Mouse (Mus musculus) embryonic facial prominence, embryonic 10.5 days (tissue): Measurements from ENCODE around the gene Fsd1. TPM values are rescaled to one million over a fixed set of nuclear protein-coding genes. Genes with fewer than 3 reads are reported as not detected.

Experiments
- DNase-seq: peaks from one replicate; pipeline ENCODE4 v3.0.0-alpha.2; 2017; ENCODE audit warnings: low spot score
- H3K27ac ChIP-seq: fragments of 300-500 bp; sonication (generic); replicated peaks from 2 replicates; pipeline ENCODE4 v1.5.1; 2016; ENCODE audit warnings: mild to moderate bottlenecking
- H3K27me3 ChIP-seq: fragments of 300-500 bp; sonication (generic); replicated peaks from 2 replicates; pipeline ENCODE4 v1.6.1; 2016; ENCODE audit warnings: low read depth, mild to moderate bottlenecking; ENCODE audit not compliant: poor library complexity, severe bottlenecking
- H3K36me3 ChIP-seq: fragments of 300-500 bp; sonication (generic); replicated peaks from 2 replicates; pipeline ENCODE4 v1.6.1; 2016; ENCODE audit warnings: mild to moderate bottlenecking, moderate library complexity
- H3K4me1 ChIP-seq: fragments of 300-500 bp; sonication (generic); 2 replicates; pipeline ENCODE4 v1.6.1; 2016
- H3K4me3 ChIP-seq: fragments of 300-500 bp; sonication (generic); 2 replicates; pipeline ENCODE4 v1.5.1; 2016; ENCODE audit warnings: mild to moderate bottlenecking, moderate library complexity
- H3K9me3 ChIP-seq: fragments of 300-500 bp; sonication (generic); 2 replicates; pipeline ENCODE4 v1.6.1; 2016; ENCODE audit warnings: mild to moderate bottlenecking
- WGBS: fragments of 180-500 bp; shearing (Covaris S2); methylation state at CpG from one replicate; pipeline ENCODE4 v1.1.7; 2016; 5-methylcytosine and 5-hydroxymethylcytosine counted together
- polyA plus RNA-seq: library from polyadenylated mRNA; unstranded; fragments of >200 nt; fragmentation: Nextera tagmentation; extraction: Ambion mirVana; gene quantifications from 2 replicates; pipeline ENCODE4 v1.2.1, GENCODE M21; 2016

Gene Fsd1
- polyA plus RNA-seq, 1 experiment from 2014 or later, result 63.3 TPM

DNA sequence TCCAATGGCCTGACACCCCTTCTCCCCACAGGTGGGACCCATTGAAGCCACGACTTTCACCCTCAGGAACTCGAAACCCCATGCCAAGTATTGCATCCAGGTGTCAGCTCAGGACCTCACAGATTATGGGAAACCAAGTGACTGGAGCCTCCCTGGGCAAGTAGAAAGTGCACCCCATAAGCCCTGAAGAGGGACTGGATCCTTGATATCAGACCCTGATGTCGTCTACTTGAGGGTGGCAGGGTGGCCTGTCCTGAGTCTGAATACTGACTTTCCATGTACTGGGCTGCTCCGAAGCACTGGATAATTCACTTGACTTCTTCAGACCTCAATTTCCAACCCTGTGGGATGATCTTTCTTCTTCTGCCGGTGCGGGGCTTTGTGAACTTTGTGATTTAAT, 29.7 kb upstream of the Fsd1 start:
- peaks cover 12% of the 10 kb centered on the region for H3K36me3 ChIP-seq
- DNase-seq, result no peak
- 0 out of 2 replicates have a peak overlapping the region, but pooled peaks have one; percentile 58 for H3K27ac ChIP-seq
- H3K4me3 ChIP-seq, result peak overlapping the region; percentile 67
- peaks cover 25% of the 10 kb centered on the region for H3K27me3 ChIP-seq
- WGBS, result 40% methylated on average over 6 of the region's 6 CpGs
- peaks cover 33% of the 10 kb centered on the region for H3K4me1 ChIP-seq
- no peaks in the 10 kb centered on the region for H3K9me3 ChIP-seq

DNA sequence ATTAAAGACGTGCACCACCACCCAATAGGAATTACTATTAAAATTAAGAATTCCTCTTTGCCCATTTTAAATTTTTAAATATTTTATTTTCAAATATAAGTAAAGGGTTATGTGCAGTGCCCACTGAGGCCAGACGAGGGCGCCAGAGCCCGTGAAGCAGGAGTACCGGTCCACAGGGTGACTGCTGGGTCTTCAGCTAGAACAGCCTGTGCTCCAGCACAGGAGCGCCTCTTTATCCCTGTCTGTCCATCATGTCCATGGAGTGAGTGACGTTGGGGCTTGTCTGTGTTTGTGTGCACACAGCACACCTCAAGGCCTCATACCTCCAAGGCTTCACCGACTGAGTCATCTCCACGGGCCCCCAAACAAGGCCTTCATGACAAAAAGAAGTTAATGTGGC, 29.1 kb upstream of the Fsd1 start:
- Histone ChIP-seq H3K4me1 (peaks cover 33% of the 10 kb centered on the region), H3K27me3 (peaks cover 25% of the 10 kb centered on the region), H3K9me3 (no peaks in the 10 kb centered on the region), H3K27ac (peak overlapping the region; percentile 49; the same call in 1 of the 2 replicates), H3K4me3 (peak overlapping the region; percentile 67), H3K36me3 (peaks cover 18% of the 10 kb centered on the region)
- DNase-seq, result peak; percentile 81
- WGBS, result 15% methylated on average over 9 of the region's 9 CpGs

DNA sequence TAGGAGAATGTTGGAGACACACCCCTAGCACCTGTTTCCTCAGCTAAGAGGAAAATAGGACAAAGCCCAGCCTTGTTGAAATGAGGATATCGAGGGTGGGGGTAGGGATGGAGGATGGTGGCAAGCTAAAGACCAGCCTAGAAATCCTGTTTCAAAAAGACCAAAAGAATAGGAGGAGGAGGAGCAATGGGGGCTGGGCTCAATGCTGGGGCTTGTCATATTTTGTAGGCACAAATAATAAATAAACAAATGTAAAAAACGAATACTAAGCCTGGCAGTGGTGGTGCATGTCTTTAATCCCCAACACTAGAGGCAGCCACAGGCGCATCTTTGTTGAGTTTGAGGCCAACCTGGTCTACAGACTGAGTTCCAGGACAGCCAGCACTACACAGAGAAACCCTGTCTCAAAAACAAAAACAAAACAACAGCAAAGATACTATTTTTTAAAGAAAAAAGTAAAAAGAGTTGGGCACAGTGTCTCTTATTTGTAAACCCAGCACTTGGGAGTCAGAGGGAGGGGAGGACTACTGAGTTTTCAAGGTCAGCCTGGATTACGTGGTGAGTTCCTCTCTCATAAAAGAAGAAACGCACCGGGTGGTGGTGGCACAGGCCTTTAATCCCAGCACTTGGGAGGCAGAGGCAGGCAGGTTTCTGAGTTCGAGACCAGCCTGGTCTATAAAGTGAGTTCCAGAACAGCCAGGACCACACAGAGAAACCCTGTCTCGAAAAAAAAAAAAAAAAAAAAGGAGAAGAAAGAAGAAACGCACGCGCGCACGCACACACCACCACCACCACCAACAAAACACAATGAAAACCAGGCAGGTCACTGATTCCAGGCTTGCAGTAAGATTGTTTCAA, 28.4 kb upstream of the Fsd1 start:
- Histone ChIP-seq H3K4me1 (peaks cover 33% of the 10 kb centered on the region), H3K27ac (peak overlapping the region; percentile 92), H3K27me3 (peaks cover 20% of the 10 kb centered on the region), H3K36me3 (peaks cover 23% of the 10 kb centered on the region), H3K9me3 (no peaks in the 10 kb centered on the region), H3K4me3 (peak overlapping the region; percentile 67)
- 82% methylated on average over 13 of the region's 13 CpGs for WGBS
- no peak for DNase-seq

DNA sequence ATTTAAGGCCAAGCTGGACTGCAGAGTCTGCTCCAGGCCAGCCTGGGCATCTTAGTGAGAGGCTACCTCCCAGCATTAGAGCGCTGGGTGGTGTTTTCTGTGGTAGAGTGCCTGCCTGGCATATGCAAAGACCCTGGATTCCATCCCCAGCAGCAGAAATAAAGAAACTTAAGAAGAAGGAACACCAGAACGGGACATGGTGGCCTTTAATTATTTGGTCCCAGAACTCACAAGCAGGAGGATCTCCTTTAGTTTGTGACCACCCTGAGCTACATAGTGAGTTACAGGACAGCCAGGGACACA, 27.8 kb upstream of the Fsd1 start:
- no peak for DNase-seq
- Histone ChIP-seq H3K27me3 (peaks cover 20% of the 10 kb centered on the region), H3K4me3 (peak overlapping the region; percentile 65), H3K27ac (peak overlapping the region; percentile 92), H3K4me1 (peaks cover 33% of the 10 kb centered on the region), H3K9me3 (no peaks in the 10 kb centered on the region), H3K36me3 (peaks cover 29% of the 10 kb centered on the region)
- 29% methylated on average over 2 of the region's 2 CpGs for WGBS

DNA sequence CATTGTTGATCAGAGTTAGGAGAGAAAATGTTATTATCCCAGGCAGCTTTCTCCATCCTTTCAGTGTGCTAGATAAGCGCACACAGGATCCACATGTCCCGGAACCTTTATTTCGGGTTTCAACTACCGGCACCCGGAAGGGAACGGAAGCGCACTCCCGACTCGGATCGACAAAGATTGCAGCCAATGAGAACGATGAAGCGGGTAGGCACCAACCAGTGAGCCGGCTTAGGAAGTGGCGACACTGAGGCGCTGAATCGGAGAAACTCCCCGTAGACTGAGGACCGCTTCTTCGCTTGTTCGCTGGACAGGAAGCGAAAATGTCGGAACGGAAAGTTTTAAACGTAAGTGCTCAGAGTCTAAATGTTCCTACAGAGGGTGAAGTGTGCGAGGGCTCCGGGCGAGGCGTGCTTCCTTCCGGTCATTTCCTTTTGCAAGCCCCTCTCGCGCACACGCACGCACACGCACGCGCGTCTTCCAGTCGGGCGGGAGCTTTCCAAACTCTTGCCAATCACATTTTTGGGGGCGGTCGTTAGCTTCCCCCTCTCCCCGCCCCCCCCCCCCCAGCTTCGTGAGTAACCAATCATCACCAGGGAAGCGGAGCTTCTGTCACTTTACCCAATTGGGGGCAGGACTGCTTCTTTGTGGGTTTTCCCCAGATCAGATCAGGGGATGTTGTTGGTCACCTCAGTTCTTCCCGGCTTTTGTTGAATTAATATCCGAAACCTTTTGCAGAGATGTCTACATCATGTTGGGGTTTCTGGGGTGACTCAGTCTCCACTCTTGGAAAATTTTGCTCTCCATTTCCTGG, 27.2 kb upstream of the Fsd1 start, which contains the start of gene Yju2:
TSS of gene Yju2 (plus strand) at position 182 of the 811 bp plus-strand sequence.
- Histone ChIP-seq H3K4me3 (peak within 1 kb of the TSS; percentile 65), H3K9me3 (no peaks in the 10 kb centered on the region), H3K36me3 (peaks cover 35% of the 10 kb centered on the region), H3K27ac (peak within 1 kb of the TSS; percentile 92), H3K4me1 (peaks cover 33% of the 10 kb centered on the region), H3K27me3 (peaks cover 16% of the 10 kb centered on the region)
- WGBS, result under 1% methylated on average over 46 of the region's 46 CpGs
- DNase-seq, result peak; percentile 95

DNA sequence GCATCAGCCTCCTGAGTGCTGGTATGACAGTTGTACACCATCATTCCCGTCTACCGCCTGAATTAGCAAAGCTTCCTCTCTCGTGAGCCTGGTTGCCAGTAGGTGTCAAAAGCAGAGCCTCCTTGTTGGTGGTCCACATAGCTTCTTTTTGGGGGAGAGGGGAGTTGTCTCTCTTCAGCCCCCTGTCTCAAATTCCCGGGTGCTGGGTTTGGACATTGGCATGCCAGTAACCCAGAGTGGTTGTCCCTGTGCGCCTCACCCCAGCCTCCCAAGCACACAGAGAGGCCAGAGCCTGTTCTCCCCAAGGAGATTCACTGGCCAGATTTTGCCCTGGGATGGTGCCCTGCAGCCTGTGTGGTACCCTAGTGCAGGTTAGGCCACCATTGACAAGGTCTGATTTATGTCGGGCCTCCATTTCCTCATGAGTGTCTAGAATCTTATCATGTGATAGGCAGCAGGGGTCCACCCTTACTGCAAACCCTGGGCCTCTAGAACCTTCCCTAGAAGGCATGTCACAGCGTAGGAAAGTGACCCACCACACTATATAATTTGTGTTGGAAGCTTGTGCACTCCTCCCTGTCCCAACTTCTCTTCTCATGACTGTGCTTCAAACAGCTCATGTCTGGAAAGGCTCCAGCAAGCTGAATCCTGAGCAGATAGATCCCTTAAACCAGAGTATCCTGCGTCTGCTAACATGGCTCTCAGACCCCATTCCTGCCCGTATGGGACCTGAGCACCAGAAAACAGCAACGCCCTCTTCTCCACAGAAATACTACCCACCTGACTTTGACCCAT, 26.2 kb upstream of the Fsd1 start:
- H3K27me3 ChIP-seq, result peaks cover 6% of the 10 kb centered on the region
- peak overlapping the region; percentile 65 for H3K4me3 ChIP-seq
- peak overlapping the region; percentile 92 for H3K27ac ChIP-seq
- WGBS, result 79% methylated on average over 10 of the region's 10 CpGs
- peaks cover 45% of the 10 kb centered on the region for H3K36me3 ChIP-seq
- H3K9me3 ChIP-seq, result no peaks in the 10 kb centered on the region
- H3K4me1 ChIP-seq, result peaks cover 33% of the 10 kb centered on the region
- no peak for DNase-seq

DNA sequence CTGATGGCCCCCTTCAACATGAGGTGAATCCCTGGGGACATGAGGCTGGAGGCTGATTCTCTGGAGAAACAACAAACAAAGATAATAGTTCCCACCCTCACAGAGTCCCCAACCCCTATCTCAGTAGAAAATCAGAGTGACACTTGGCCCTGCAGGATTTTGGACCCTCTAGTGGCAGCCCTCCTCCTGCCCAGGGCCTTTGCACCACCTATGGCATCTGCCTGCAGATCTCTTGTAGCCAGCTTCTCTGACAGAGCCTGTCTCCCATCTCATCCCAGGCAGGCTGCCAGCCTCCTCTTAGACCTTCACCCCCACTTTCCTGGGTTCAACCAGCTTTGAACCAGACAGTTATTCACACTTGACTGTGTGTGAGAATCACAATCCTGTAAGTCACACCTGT, 25.5 kb upstream of the Fsd1 start:
- Histone ChIP-seq H3K27me3 (no peaks in the 10 kb centered on the region), H3K4me1 (peaks cover 32% of the 10 kb centered on the region), H3K27ac (no peak overlapping the region), H3K36me3 (peaks cover 51% of the 10 kb centered on the region), H3K4me3 (no peak overlapping the region), H3K9me3 (no peaks in the 10 kb centered on the region)
- no peak for DNase-seq

DNA sequence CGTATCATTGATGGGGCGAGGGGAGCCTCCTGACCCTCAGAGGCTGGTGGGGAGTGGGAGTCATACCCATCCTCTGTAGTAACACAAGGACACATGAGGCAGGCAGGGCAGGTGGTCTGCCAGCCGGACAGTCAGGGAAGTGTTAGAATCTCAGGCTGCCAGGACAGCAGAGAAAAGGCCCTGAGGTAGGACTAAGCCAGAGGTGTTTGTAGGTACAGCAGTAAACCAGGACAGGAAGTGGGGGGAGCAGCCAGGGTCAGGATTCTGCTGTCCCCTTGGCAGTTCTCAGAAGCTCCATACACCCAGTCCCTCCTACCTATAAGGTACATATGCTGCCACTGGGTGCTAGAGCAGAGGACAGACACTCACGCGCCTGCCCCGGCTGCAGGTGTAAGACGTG, 24.7 kb upstream of the Fsd1 start:
- no peaks in the 10 kb centered on the region for H3K9me3 ChIP-seq
- DNase-seq, result no peak
- 96% methylated on average over 7 of the region's 7 CpGs for WGBS
- peaks cover 59% of the 10 kb centered on the region for H3K36me3 ChIP-seq
- H3K27ac ChIP-seq, result no peak overlapping the region
- no peaks in the 10 kb centered on the region for H3K27me3 ChIP-seq
- peaks cover 24% of the 10 kb centered on the region for H3K4me1 ChIP-seq
- no peak overlapping the region for H3K4me3 ChIP-seq

DNA sequence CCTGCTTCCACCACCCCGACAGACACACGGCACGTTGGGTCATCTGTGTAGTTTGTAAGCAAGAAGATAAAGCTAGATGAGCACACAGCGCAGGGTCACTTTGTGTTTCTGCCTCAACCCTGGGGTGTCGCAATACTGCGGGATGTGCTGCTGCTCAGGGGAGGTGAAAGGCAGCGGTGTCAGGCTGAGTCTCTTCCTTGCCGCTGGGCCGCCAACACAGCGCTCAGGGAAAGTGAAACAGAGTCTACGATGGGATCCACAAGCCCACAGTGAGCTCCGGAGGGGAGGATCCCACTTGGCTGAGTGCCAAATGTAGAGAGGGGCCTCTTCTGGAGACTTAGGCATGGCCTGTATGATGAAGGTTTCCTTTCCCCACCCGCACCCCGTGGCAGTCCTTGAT, 23.1 kb upstream of the Fsd1 start:
- H3K36me3 ChIP-seq, result peaks cover 75% of the 10 kb centered on the region
- no peak overlapping the region for H3K27ac ChIP-seq
- 0 out of 2 replicates have a peak overlapping the region, but pooled peaks have one; percentile 2 for H3K4me3 ChIP-seq
- no peaks in the 10 kb centered on the region for H3K9me3 ChIP-seq
- no peaks in the 10 kb centered on the region for H3K27me3 ChIP-seq
- WGBS, result 88% methylated on average over 14 of the region's 14 CpGs
- DNase-seq, result peak; percentile 8
- H3K4me1 ChIP-seq, result peaks cover 19% of the 10 kb centered on the region

DNA sequence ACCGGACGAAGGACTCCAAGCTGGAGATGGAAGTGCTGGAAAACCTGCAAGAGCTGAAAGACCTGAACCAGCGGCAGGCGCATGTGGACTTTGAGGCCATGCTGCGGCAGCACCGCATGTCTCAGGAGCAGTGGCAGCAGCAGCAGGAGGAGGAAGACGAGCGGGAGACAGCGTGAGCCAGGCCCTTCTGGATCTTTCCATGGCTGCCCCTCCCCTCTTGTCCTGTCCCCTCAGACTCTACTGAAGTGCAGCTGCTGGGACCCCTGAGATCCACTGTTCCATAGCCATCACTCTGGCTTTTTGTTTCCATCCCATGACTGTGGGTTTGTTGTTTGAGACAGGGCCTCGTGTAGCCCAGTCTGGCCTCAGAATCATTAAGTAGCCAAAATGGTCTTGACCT, 21.8 kb upstream of the Fsd1 start:
- Histone ChIP-seq H3K4me1 (peaks cover 26% of the 10 kb centered on the region), H3K9me3 (no peaks in the 10 kb centered on the region), H3K27ac (no peak overlapping the region), H3K36me3 (peaks cover 81% of the 10 kb centered on the region), H3K27me3 (peaks cover 6% of the 10 kb centered on the region; the same call in 1 of the 2 replicates), H3K4me3 (no peak overlapping the region)
- no peak for DNase-seq
- 94% methylated on average over 10 of the region's 10 CpGs for WGBS

DNA sequence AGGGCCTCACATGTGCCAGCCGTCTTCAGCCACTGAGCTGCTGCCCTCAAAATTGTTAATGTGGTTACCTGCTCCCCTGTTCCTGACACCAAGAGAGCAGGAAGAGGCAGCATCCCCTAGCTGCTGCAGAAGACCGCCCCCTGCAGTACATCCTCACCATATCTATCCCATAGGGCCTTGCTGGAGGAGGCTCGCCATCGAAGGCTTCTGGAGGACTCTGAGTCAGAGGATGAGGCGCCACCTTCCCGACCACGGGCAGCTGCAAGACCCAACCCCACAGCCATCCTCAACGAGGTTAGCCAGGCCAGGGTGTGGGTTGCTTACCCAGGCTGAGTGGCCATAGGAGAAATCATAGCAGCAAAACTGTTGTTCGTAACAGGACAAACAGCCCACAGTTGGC, 21.3 kb upstream of the Fsd1 start:
- Histone ChIP-seq H3K36me3 (peaks cover 81% of the 10 kb centered on the region), H3K4me1 (peaks cover 26% of the 10 kb centered on the region), H3K4me3 (no peak overlapping the region), H3K27me3 (peaks cover 11% of the 10 kb centered on the region; the same call in 1 of the 2 replicates), H3K9me3 (no peaks in the 10 kb centered on the region), H3K27ac (no peak overlapping the region)
- 84% methylated on average over 9 of the region's 9 CpGs for WGBS
- DNase-seq, result no peak

DNA sequence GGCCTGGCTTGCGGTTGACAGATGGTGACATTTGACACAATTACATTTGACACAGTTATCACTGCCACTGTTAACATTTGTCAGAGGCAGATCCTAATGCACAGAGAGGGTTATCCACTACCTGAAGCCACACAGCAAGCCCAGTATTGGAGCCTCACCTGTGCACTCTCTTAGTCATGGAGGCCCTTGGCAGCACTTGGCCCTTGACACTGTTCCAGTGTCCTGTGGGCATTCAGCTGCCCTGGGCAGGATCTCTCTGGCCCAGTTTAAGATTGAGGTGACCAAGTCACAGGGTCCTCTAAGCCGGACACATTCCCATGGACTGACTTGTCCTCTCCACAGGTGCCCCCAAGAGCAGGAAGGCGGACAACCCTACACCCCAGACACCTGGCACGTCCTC, 19.1 kb upstream of the Fsd1 start:
- no peaks in the 10 kb centered on the region for H3K9me3 ChIP-seq
- peaks cover 42% of the 10 kb centered on the region for H3K4me1 ChIP-seq
- no peak for DNase-seq
- 88% methylated on average over 4 of the region's 4 CpGs for WGBS
- no peak overlapping the region for H3K27ac ChIP-seq
- H3K27me3 ChIP-seq, result peaks cover 24% of the 10 kb centered on the region
- H3K4me3 ChIP-seq, result no peak overlapping the region
- peaks cover 64% of the 10 kb centered on the region for H3K36me3 ChIP-seq
